Mouse (Mus musculus): ENCODE results near the gene Pkm. TPM values are rescaled to one million over a fixed set of nuclear protein-coding genes. Genes with fewer than 3 reads are reported as not detected.
A peak's percentile ranks its signal among the peaks of the same experiment; 100 is the strongest.

Pkm gene
- 4,379 TPM for polyA plus RNA-seq (2012; fragmentation: generic; extraction: Trizol)
- long read RNA-seq, experiment 1, transcript Pkm-201 (11 exons, 2,432 nt), result major isoform, 2,101 of 3,036 reads
- long read RNA-seq, experiment 1, transcript Pkm-202 (11 exons, 2,041 nt), result minor isoform, 298 of 3,036 reads
- long read RNA-seq, experiment 1, partial matches to known transcripts, result 472 of 3,036 reads
- long read RNA-seq, experiment 1, other reads (novel, unspliced or antisense), result 164 of 3,036 reads
- long read RNA-seq, experiment 2, transcript Pkm-205 (8 exons, 2,113 nt), result minor isoform, 9 of 34,657 reads
- long read RNA-seq, experiment 2, transcript Pkm-202 (11 exons, 2,041 nt), result minor isoform, 2,585 of 34,657 reads
- long read RNA-seq, experiment 2, transcript Pkm-201 (11 exons, 2,432 nt), result major isoform, 30,907 of 34,657 reads
- long read RNA-seq, experiment 2, partial matches to known transcripts, result 371 of 34,657 reads
- long read RNA-seq, experiment 2, other reads (novel, unspliced or antisense), result 785 of 34,657 reads

GRCm38 (mm10) chr9:59655958-59656634, at the start of gene Pkm:
TSS of gene Pkm (plus strand) at chr9:59656368.
- Histone ChIP-seq H3K36me3 (ENCODE audit: control insufficient read depth, insufficient read depth) (peaks cover 45% of the 10 kb centered on the region), H3K79me3 (ENCODE audit: low read depth) (peaks cover 58% of the 10 kb centered on the region), H3K27me3 (ENCODE audit: control insufficient read depth, insufficient read depth, insufficient read length) (no peaks in the 10 kb centered on the region), H3K79me2 (ENCODE audit: control insufficient read depth, insufficient read depth) (peaks cover 75% of the 10 kb centered on the region), H3ac (ENCODE audit: control insufficient read depth, insufficient read length, low read depth) (peak within 1 kb of the TSS; percentile 89), H3K4me3 (ENCODE audit: insufficient read depth, poor library complexity, severe bottlenecking) (peak within 1 kb of the TSS; percentile 86)
- TF ChIP-seq MAX (IDR thresholded peaks at IDR 0.05), result peak; percentile 18
- TF ChIP-seq USF1 (IDR thresholded peaks at IDR 0.05; ENCODE audit: low read depth), result no peak
- TF ChIP-seq MYOD1 (IDR thresholded peaks at IDR 0.05; ENCODE audit: control insufficient read depth, insufficient read length, low read depth), result peak; percentile 72

- H3ac ChIP-seq (ENCODE audit: control insufficient read depth, insufficient read length, low read depth), result no peak overlapping the region
- H3K79me3 ChIP-seq (ENCODE audit: low read depth), result no peaks in the 10 kb centered on the region
- H3K27me3 ChIP-seq (ENCODE audit: control insufficient read depth, insufficient read depth, insufficient read length), result peaks cover 6% of the 10 kb centered on the region
- no peak overlapping the region for H3K4me3 ChIP-seq (ENCODE audit: insufficient read depth, poor library complexity, severe bottlenecking)
- H3K36me3 ChIP-seq (ENCODE audit: control insufficient read depth, insufficient read depth), result no peaks in the 10 kb centered on the region
- TF ChIP-seq USF1 (IDR thresholded peaks at IDR 0.05; ENCODE audit: low read depth) (no peak), FOSL1 (IDR thresholded peaks at IDR 0.05; ENCODE audit: insufficient read depth, low read length, poor library complexity, severe bottlenecking) (no peak), MAX (IDR thresholded peaks at IDR 0.05) (no peak), MYOD1 (IDR thresholded peaks at IDR 0.05; ENCODE audit: control insufficient read depth, insufficient read length, low read depth) (no peak)
- H3K79me2 ChIP-seq (ENCODE audit: control insufficient read depth, insufficient read depth), result no peaks in the 10 kb centered on the region
These were observed 45.2 kb upstream of the Pkm start for GRCm38 (mm10) chr9:59610950-59611349.

GRCm38 (mm10) chr9:59615797-59616196, 40.4 kb upstream of the Pkm start:
- no peak overlapping the region for H3ac ChIP-seq (ENCODE audit: control insufficient read depth, insufficient read length, low read depth)
- H3K4me3 ChIP-seq (ENCODE audit: insufficient read depth, poor library complexity, severe bottlenecking), result no peak overlapping the region
- H3K27me3 ChIP-seq (ENCODE audit: control insufficient read depth, insufficient read depth, insufficient read length), result no peaks in the 10 kb centered on the region
- TF ChIP-seq USF1 (IDR thresholded peaks at IDR 0.05; ENCODE audit: low read depth) (no peak), CTCF (IDR thresholded peaks at IDR 0.05; ENCODE audit: control insufficient read depth, insufficient read depth, insufficient read length) (no peak), MYOD1 (IDR thresholded peaks at IDR 0.05; ENCODE audit: control insufficient read depth, insufficient read length, low read depth) (no peak), MYOG (IDR thresholded peaks at IDR 0.05; ENCODE audit: control insufficient read depth, extremely low read depth, insufficient read length) (no peak), FOSL1 (IDR thresholded peaks at IDR 0.05; ENCODE audit: insufficient read depth, low read length, poor library complexity, severe bottlenecking) (no peak), MAX (IDR thresholded peaks at IDR 0.05) (no peak), CEBPB (IDR thresholded peaks at IDR 0.05; ENCODE audit: low read depth) (no peak)
- no peaks in the 10 kb centered on the region for H3K36me3 ChIP-seq (ENCODE audit: control insufficient read depth, insufficient read depth)
- peaks cover 9% of the 10 kb centered on the region for H3K79me3 ChIP-seq (ENCODE audit: low read depth)
- peaks cover 24% of the 10 kb centered on the region for H3K79me2 ChIP-seq (ENCODE audit: control insufficient read depth, insufficient read depth)

- peak within 1 kb of the TSS; percentile 80 for H3K4me3 ChIP-seq (ENCODE audit: insufficient read depth, poor library complexity, severe bottlenecking)
- H3K27me3 ChIP-seq (ENCODE audit: control insufficient read depth, insufficient read depth, insufficient read length), result no peaks in the 10 kb centered on the region
- H3K79me3 ChIP-seq (ENCODE audit: low read depth), result peaks cover 9% of the 10 kb centered on the region
- no peaks in the 10 kb centered on the region for H3K36me3 ChIP-seq (ENCODE audit: control insufficient read depth, insufficient read depth)
- peaks cover 24% of the 10 kb centered on the region for H3K79me2 ChIP-seq (ENCODE audit: control insufficient read depth, insufficient read depth)
- peak; percentile 92 for TF ChIP-seq USF1 (IDR thresholded peaks at IDR 0.05; ENCODE audit: low read depth)
- no peak for TF ChIP-seq CTCF (IDR thresholded peaks at IDR 0.05; ENCODE audit: control insufficient read depth, insufficient read depth, insufficient read length)
- no peak for TF ChIP-seq FOSL1 (IDR thresholded peaks at IDR 0.05; ENCODE audit: insufficient read depth, low read length, poor library complexity, severe bottlenecking)
- H3ac ChIP-seq (ENCODE audit: control insufficient read depth, insufficient read length, low read depth), result peak within 1 kb of the TSS; percentile 85
These were observed 39.4 kb upstream of the Pkm start, which contains the start of gene Parp6 for GRCm38 (mm10) chr9:59616622-59617306. TSS of gene Parp6 (plus strand) at chr9:59617284.

GRCm38 (mm10) chr9:59617307-59617973, 38.7 kb upstream of the Pkm start:
- Histone ChIP-seq H3K79me3 (ENCODE audit: low read depth) (peaks cover 9% of the 10 kb centered on the region), H3K27me3 (ENCODE audit: control insufficient read depth, insufficient read depth, insufficient read length) (no peaks in the 10 kb centered on the region), H3K4me3 (ENCODE audit: insufficient read depth, poor library complexity, severe bottlenecking) (peak overlapping the region; percentile 80), H3ac (ENCODE audit: control insufficient read depth, insufficient read length, low read depth) (peak overlapping the region; percentile 85), H3K79me2 (ENCODE audit: control insufficient read depth, insufficient read depth) (peaks cover 24% of the 10 kb centered on the region), H3K36me3 (ENCODE audit: control insufficient read depth, insufficient read depth) (peaks cover 5% of the 10 kb centered on the region)
- no peak for TF ChIP-seq USF1 (IDR thresholded peaks at IDR 0.05; ENCODE audit: low read depth)
- TF ChIP-seq CEBPB (IDR thresholded peaks at IDR 0.05; ENCODE audit: low read depth), result no peak
- no peak for TF ChIP-seq MYOD1 (IDR thresholded peaks at IDR 0.05; ENCODE audit: control insufficient read depth, insufficient read length, low read depth)
- no peak for TF ChIP-seq MYOG (IDR thresholded peaks at IDR 0.05; ENCODE audit: control insufficient read depth, extremely low read depth, insufficient read length)
- TF ChIP-seq MAX (IDR thresholded peaks at IDR 0.05), result no peak
- no peak for TF ChIP-seq CTCF (IDR thresholded peaks at IDR 0.05; ENCODE audit: control insufficient read depth, insufficient read depth, insufficient read length)
- no peak for TF ChIP-seq FOSL1 (IDR thresholded peaks at IDR 0.05; ENCODE audit: insufficient read depth, low read length, poor library complexity, severe bottlenecking)

Data from C2C12 (cell line).